Mouse (Mus musculus) intestine, embryonic 16.5 days (tissue): ENCODE measurements around the gene Olfr1131. TPM values are rescaled to one million over a fixed set of nuclear protein-coding genes. Genes with fewer than 3 reads are reported as not detected.
"Not testable (repeated sequence)": the region's sequence is repeated elsewhere in the genome, so short reads cannot be mapped to it uniquely, and the experiment has no call there.

Experiments
- ATAC-seq: fragments of 200-750 bp; cut with Nextera tagmentation; 2 replicates; pipeline ENCODE4 v1.8.0; 2017; ENCODE audit warnings: moderate TSS enrichment, moderate library complexity
- H3K27ac ChIP-seq: fragments of 300-500 bp; sonication (generic); 2 replicates; pipeline ENCODE4 v1.5.1; 2014; ENCODE audit warnings: mild to moderate bottlenecking, low read length
- H3K27me3 ChIP-seq: fragments of 300-500 bp; sonication (generic); replicated peaks from 2 replicates; pipeline ENCODE4 v1.6.1; 2014; ENCODE audit warnings: low read length, control low read depth, mixed read lengths; ENCODE audit not compliant: control insufficient read depth, insufficient read depth
- H3K36me3 ChIP-seq: fragments of 300-500 bp; sonication (generic); 2 replicates; pipeline ENCODE4 v1.6.1; 2014; ENCODE audit warnings: low read length, control low read depth; ENCODE audit not compliant: control insufficient read depth, insufficient read depth
- H3K4me1 ChIP-seq: fragments of 300-500 bp; sonication (generic); 2 replicates; pipeline ENCODE4 v1.6.1; 2014; ENCODE audit warnings: low read length, control low read depth, mixed read lengths; ENCODE audit not compliant: control insufficient read depth, insufficient read depth
- H3K4me2 ChIP-seq: fragments of 300-500 bp; sonication (generic); 2 replicates; pipeline ENCODE4 v1.6.1; 2014; ENCODE audit warnings: low read depth, low read length, control low read depth
- H3K4me3 ChIP-seq: fragments of 300-500 bp; sonication (generic); 2 replicates; pipeline ENCODE4 v1.5.1; 2014; ENCODE audit warnings: mild to moderate bottlenecking, low read length
- H3K9ac ChIP-seq: fragments of 300-500 bp; sonication (generic); 2 replicates; pipeline ENCODE4 v1.6.1; 2014; ENCODE audit warnings: low read depth, low read length
- H3K9me3 ChIP-seq: fragments of 300-500 bp; sonication (generic); 2 replicates; pipeline ENCODE4 v1.6.1; 2016; ENCODE audit warnings: low read length, control low read depth; ENCODE audit not compliant: control insufficient read depth
- WGBS: fragments of 180-500 bp; shearing (Covaris S2); extraction: QIAGEN DNeasy Blood & Tissue Kit; methylation state at CpG from one replicate; pipeline ENCODE4 v1.1.7; 2014; 5-methylcytosine and 5-hydroxymethylcytosine counted together
- polyA plus RNA-seq: library from polyadenylated mRNA; unstranded; fragments of >200 nt; fragmentation: Nextera tagmentation; extraction: Ambion mirVana; gene quantifications from 2 replicates; pipeline ENCODE4 v1.2.1, GENCODE M21; 2015

The Olfr1131 gene
- polyA plus RNA-seq = not detected in 2 replicates

GRCm38 (mm10) chr2:87626804-87627203 lies at the start of gene Olfr1131:
TSS of gene Olfr1131 (plus strand) at chr2:87627104.
- H3K9ac ChIP-seq = no peak within 1 kb of the TSS
- no peaks in the 10 kb centered on the region for H3K9me3 ChIP-seq
- ATAC-seq = no peak
- no peaks in the 10 kb centered on the region for H3K27me3 ChIP-seq
- H3K4me2 ChIP-seq = no peak within 1 kb of the TSS
- WGBS = 64% methylated on average over 3 of the region's 3 CpGs
- H3K4me1 ChIP-seq = no peaks in the 10 kb centered on the region
- no peaks in the 10 kb centered on the region for H3K36me3 ChIP-seq
- no peak within 1 kb of the TSS for H3K27ac ChIP-seq
- H3K4me3 ChIP-seq = no peak within 1 kb of the TSS

DNA sequence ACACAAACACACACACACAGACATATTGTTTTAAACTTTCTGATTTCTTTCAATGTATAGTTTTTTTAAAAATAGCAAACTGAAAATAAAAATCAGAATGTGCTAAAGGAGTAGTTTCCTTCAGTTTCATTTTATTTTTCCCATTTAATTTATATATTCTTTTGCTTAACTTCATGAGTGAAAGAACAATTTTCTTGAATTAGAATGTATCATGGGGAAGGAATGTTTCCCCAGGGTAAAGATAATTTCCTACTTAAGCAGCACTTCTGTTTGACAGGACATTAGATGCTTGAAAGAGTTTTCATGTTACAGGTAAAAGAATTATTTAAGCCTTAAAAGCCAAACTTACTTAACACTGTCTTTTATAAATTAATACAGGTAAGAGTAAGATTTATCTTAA lies 21.0 kb upstream of the Olfr1131 start, which contains the start of gene Olfr1130:
Olfr1130 (plus strand) TSS at position 301 of the 400 bp plus-strand sequence.
- not testable (repeated sequence) for H3K4me2 ChIP-seq, H3K4me1 ChIP-seq, H3K27ac ChIP-seq, H3K9me3 ChIP-seq, ATAC-seq, H3K9ac ChIP-seq, H3K27me3 ChIP-seq, H3K36me3 ChIP-seq, H3K4me3 ChIP-seq

- no peak within 1 kb of the TSS for H3K9ac ChIP-seq
- no peaks in the 10 kb centered on the region for H3K27me3 ChIP-seq
- no peak within 1 kb of the TSS for H3K27ac ChIP-seq
- no peaks in the 10 kb centered on the region for H3K9me3 ChIP-seq
- H3K36me3 ChIP-seq = no peaks in the 10 kb centered on the region
- H3K4me1 ChIP-seq = no peaks in the 10 kb centered on the region
- no peak within 1 kb of the TSS for H3K4me3 ChIP-seq
- no peak within 1 kb of the TSS for H3K4me2 ChIP-seq
- no peak for ATAC-seq
Observed at GRCm38 (mm10) chr2:87637435-87637834, 10.5 kb downstream of the Olfr1131 start, which contains the start of gene Olfr1132. TSS of gene Olfr1132 (minus strand) at chr2:87637535.

DNA sequence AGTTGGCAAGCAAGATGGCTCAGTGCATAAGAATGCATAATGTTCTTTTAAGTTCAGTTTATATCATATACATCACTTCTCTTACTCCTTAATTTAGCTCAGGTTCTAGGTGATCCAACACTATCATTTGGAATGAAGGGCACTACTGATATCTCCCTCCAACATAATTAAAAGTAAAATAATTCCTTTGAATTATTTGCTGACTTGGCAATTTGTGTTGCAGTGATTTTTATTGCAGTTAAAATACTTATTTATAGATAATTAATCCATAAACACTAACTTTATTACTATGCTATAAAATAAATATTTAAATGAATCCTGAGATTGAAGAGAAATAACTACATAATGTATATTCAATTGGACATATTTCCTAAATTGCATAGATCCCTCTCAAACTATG lies 15.5 kb downstream of the Olfr1131 start:
- Histone ChIP-seq H3K27ac (no peak overlapping the region), H3K4me3 (no peak overlapping the region), H3K4me1 (no peaks in the 10 kb centered on the region), H3K36me3 (no peaks in the 10 kb centered on the region), H3K4me2 (no peak overlapping the region), H3K27me3 (no peaks in the 10 kb centered on the region), H3K9me3 (no peaks in the 10 kb centered on the region), H3K9ac (no peak overlapping the region)
- ATAC-seq = no peak

- no peak within 1 kb of the TSS for H3K9ac ChIP-seq
- no peak within 1 kb of the TSS for H3K4me3 ChIP-seq
- ATAC-seq = no peak
- no peaks in the 10 kb centered on the region for H3K9me3 ChIP-seq
- H3K4me1 ChIP-seq = no peaks in the 10 kb centered on the region
- H3K27me3 ChIP-seq = no peaks in the 10 kb centered on the region
- no peak within 1 kb of the TSS for H3K27ac ChIP-seq
- no peaks in the 10 kb centered on the region for H3K36me3 ChIP-seq
- H3K4me2 ChIP-seq = no peak within 1 kb of the TSS
Observed at GRCm38 (mm10) chr2:87647274-87647673, 20.4 kb downstream of the Olfr1131 start, which contains the start of gene Olfr1133. TSS of gene Olfr1133 (minus strand) at chr2:87647374.

GRCm38 (mm10) chr2:87658360-87658759 lies 31.5 kb downstream of the Olfr1131 start, which contains the start of gene Olfr1134:
TSS of gene Olfr1134 (minus strand) at chr2:87658460.
- H3K27ac ChIP-seq = no peak within 1 kb of the TSS

GRCm38 (mm10) chr2:87673564-87673963 lies 46.7 kb downstream of the Olfr1131 start, which contains the start of gene Olfr1135:
TSS of gene Olfr1135 (minus strand) at chr2:87673664.
- Histone ChIP-seq H3K4me3 (no peak within 1 kb of the TSS), H3K4me2 (no peak within 1 kb of the TSS), H3K4me1 (no peaks in the 10 kb centered on the region), H3K36me3 (no peaks in the 10 kb centered on the region), H3K27me3 (no peaks in the 10 kb centered on the region), H3K9me3 (no peaks in the 10 kb centered on the region), H3K27ac (no peak within 1 kb of the TSS), H3K9ac (no peak within 1 kb of the TSS)
- WGBS = 17% methylated on average over 1 of the region's 1 CpGs
- ATAC-seq = no peak

More at GRCm38 (mm10) chr2:87658360-87658759, 31.5 kb downstream of the Olfr1131 start, which contains the start of gene Olfr1134:
- Histone ChIP-seq H3K4me3 (no peak within 1 kb of the TSS), H3K4me2 (no peak within 1 kb of the TSS), H3K27me3 (no peaks in the 10 kb centered on the region), H3K9me3 (no peaks in the 10 kb centered on the region), H3K4me1 (no peaks in the 10 kb centered on the region), H3K36me3 (no peaks in the 10 kb centered on the region), H3K9ac (no peak within 1 kb of the TSS)
- no peak for ATAC-seq
- 74% methylated on average over 2 of the region's 2 CpGs for WGBS

Other genes with a start within 250 kb of the Olfr1131 start
- not detected in 2 replicates for gene Olfr1122, start 241.3 kb upstream of the Olfr1131 start, polyA plus RNA-seq
- gene Olfr1123, start 210.5 kb upstream of the Olfr1131 start, polyA plus RNA-seq = not detected in 2 replicates
- not detected in 2 replicates for gene Olfr1124, start 196.8 kb upstream of the Olfr1131 start, polyA plus RNA-seq
- gene Olfr1126, start 173.1 kb upstream of the Olfr1131 start, polyA plus RNA-seq = not detected in 2 replicates
- gene Pramel7, start 130.0 kb upstream of the Olfr1131 start, polyA plus RNA-seq = not detected in 2 replicates
- gene Pramel6, start 120.5 kb upstream of the Olfr1131 start, polyA plus RNA-seq = not detected in 2 replicates
- gene Olfr153, start 95.3 kb upstream of the Olfr1131 start, polyA plus RNA-seq = not detected in 2 replicates
- gene Olfr1128, start 81.6 kb upstream of the Olfr1131 start, polyA plus RNA-seq = not detected in 2 replicates
- not detected in 2 replicates for gene Olfr1129, start 53.2 kb upstream of the Olfr1131 start, polyA plus RNA-seq
- gene Olfr1130, start 20.9 kb upstream of the Olfr1131 start, polyA plus RNA-seq = not detected in 2 replicates
- gene Olfr1132, start 10.4 kb downstream of the Olfr1131 start, polyA plus RNA-seq = not detected in 2 replicates
- gene Olfr1133, start 20.3 kb downstream of the Olfr1131 start, polyA plus RNA-seq = not detected in 2 replicates
- not detected in 2 replicates for gene Olfr1134, start 31.4 kb downstream of the Olfr1131 start, polyA plus RNA-seq
- not detected in 2 replicates for gene Olfr1135, start 46.6 kb downstream of the Olfr1131 start, polyA plus RNA-seq
- gene Olfr1136, start 66.8 kb downstream of the Olfr1131 start, polyA plus RNA-seq = not detected in 2 replicates
- not detected in 2 replicates for gene Olfr1137, start 86.1 kb downstream of the Olfr1131 start, polyA plus RNA-seq
- gene Olfr1138, start 112.9 kb downstream of the Olfr1131 start, polyA plus RNA-seq = not detected in 2 replicates
- gene Olfr1140, start 116.6 kb downstream of the Olfr1131 start, polyA plus RNA-seq = not detected in 2 replicates
- gene Olfr1141, start 126.9 kb downstream of the Olfr1131 start, polyA plus RNA-seq = not detected in 2 replicates
- not detected in 2 replicates for gene Olfr152, start 152.4 kb downstream of the Olfr1131 start, polyA plus RNA-seq
- not detected in 2 replicates for gene Olfr1143, start 173.5 kb downstream of the Olfr1131 start, polyA plus RNA-seq
- gene Olfr1145, start 182.7 kb downstream of the Olfr1131 start, polyA plus RNA-seq = not detected in 2 replicates
- gene Olfr1148, start 203.4 kb downstream of the Olfr1131 start, polyA plus RNA-seq = not detected in 2 replicates
- not detected in 2 replicates for gene Olfr1150-ps1, start 216.9 kb downstream of the Olfr1131 start, polyA plus RNA-seq
- not detected in 2 replicates for gene Olfr1151, start 228.8 kb downstream of the Olfr1131 start, polyA plus RNA-seq
- gene Olfr1152, start 239.4 kb downstream of the Olfr1131 start, polyA plus RNA-seq = not detected in 2 replicates